Mouse (Mus musculus) intestine, embryonic 16.5 days (tissue): ENCODE results near the gene Btbd9. TPM values are rescaled to one million over a fixed set of nuclear protein-coding genes. Genes with fewer than 3 reads are reported as not detected.

ENCODE experiments used
- ATAC-seq: fragments of 200-750 bp; cut with Nextera tagmentation; 2 replicates; pipeline ENCODE4 v1.8.0; 2017; ENCODE audit warnings: moderate TSS enrichment, moderate library complexity
- H3K27ac ChIP-seq: fragments of 300-500 bp; sonication (generic); 2 replicates; pipeline ENCODE4 v1.5.1; 2014; ENCODE audit warnings: mild to moderate bottlenecking, low read length
- H3K27me3 ChIP-seq: fragments of 300-500 bp; sonication (generic); replicated peaks from 2 replicates; pipeline ENCODE4 v1.6.1; 2014; ENCODE audit warnings: low read length, control low read depth, mixed read lengths; ENCODE audit not compliant: control insufficient read depth, insufficient read depth
- H3K36me3 ChIP-seq: fragments of 300-500 bp; sonication (generic); 2 replicates; pipeline ENCODE4 v1.6.1; 2014; ENCODE audit warnings: low read length, control low read depth; ENCODE audit not compliant: control insufficient read depth, insufficient read depth
- H3K4me1 ChIP-seq: fragments of 300-500 bp; sonication (generic); 2 replicates; pipeline ENCODE4 v1.6.1; 2014; ENCODE audit warnings: low read length, control low read depth, mixed read lengths; ENCODE audit not compliant: control insufficient read depth, insufficient read depth
- H3K4me2 ChIP-seq: fragments of 300-500 bp; sonication (generic); 2 replicates; pipeline ENCODE4 v1.6.1; 2014; ENCODE audit warnings: low read depth, low read length, control low read depth
- H3K4me3 ChIP-seq: fragments of 300-500 bp; sonication (generic); 2 replicates; pipeline ENCODE4 v1.5.1; 2014; ENCODE audit warnings: mild to moderate bottlenecking, low read length
- H3K9ac ChIP-seq: fragments of 300-500 bp; sonication (generic); 2 replicates; pipeline ENCODE4 v1.6.1; 2014; ENCODE audit warnings: low read depth, low read length
- H3K9me3 ChIP-seq: fragments of 300-500 bp; sonication (generic); 2 replicates; pipeline ENCODE4 v1.6.1; 2016; ENCODE audit warnings: low read length, control low read depth; ENCODE audit not compliant: control insufficient read depth
- WGBS: fragments of 180-500 bp; shearing (Covaris S2); extraction: QIAGEN DNeasy Blood & Tissue Kit; methylation state at CpG from one replicate; pipeline ENCODE4 v1.1.7; 2014; 5-methylcytosine and 5-hydroxymethylcytosine counted together
- polyA plus RNA-seq: library from polyadenylated mRNA; unstranded; fragments of >200 nt; fragmentation: Nextera tagmentation; extraction: Ambion mirVana; gene quantifications from 2 replicates; pipeline ENCODE4 v1.2.1, GENCODE M21; 2015

The Btbd9 gene
- polyA plus RNA-seq, 1 experiment from 2014 or later = 51.6 TPM

DNA sequence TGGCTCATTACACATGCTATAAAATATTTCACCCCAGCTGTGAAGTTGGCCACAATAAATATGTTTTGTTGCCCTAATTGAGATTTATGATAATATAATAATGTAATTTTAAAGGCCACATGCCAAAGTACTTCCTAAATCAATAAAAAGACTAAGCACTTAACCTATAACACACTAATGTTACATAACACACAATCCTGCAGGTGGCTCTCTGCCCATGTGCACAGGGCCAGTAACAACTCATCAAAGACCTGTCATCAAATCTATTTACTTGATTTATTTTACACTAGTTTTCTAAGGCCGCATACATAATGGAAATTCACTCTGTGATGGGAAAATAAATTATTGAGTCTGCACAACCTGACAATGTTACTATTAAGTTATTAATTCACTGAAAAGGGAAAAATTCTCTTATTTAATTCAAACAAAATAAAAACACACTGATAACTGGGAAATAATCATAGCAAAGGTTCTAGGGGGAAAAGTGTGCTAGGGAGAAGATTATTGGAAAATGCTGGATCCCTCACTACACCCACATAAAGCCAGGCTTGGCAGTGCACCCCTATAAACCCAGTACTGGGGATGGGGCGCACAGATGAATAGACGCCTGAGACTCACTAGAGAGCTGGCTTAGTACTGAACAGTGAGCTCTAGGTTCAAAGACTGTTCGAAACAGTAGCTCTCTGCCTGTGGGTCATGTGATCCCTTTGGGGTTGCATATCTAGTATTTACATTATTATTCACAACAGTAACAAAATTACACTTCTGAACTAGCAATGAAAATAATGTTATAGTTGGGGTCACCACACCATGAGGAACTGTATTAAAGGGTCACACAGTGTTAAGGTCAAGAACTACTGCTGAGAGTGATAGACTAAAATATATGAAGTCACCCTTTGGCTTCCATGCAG is 23.0 kb downstream of the Btbd9 start:
- Histone ChIP-seq H3K4me1 (peaks cover 6% of the 10 kb centered on the region; the same call in 1 of the 2 replicates), H3K4me2 (no peak overlapping the region), H3K27me3 (no peaks in the 10 kb centered on the region), H3K9me3 (no peaks in the 10 kb centered on the region), H3K9ac (no peak overlapping the region), H3K36me3 (no peaks in the 10 kb centered on the region), H3K27ac (no peak overlapping the region), H3K4me3 (no peak overlapping the region)
- ATAC-seq = no peak
- WGBS = 85% methylated on average over 4 of the region's 4 CpGs

DNA sequence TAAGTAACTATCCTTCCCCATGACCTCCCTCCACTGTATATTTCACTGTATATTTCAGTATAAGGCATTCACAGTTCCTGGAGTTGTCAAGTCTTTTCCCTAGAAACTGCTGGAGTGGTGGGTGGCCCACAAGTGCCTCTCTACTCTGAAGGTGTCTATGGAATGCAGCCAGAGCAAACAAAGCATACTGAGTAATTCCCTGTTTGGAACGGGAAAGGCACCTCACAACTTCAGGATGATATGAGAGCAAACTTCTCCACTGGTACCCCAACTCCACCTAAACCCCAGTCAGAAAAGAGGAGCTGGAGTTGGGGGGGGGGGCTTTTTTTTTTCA is 25.5 kb downstream of the Btbd9 start:
- Histone ChIP-seq H3K9me3 (no peaks in the 10 kb centered on the region), H3K4me3 (no peak overlapping the region), H3K36me3 (no peaks in the 10 kb centered on the region), H3K27ac (no peak overlapping the region), H3K9ac (no peak overlapping the region), H3K4me1 (peaks cover 6% of the 10 kb centered on the region; the same call in 1 of the 2 replicates), H3K4me2 (no peak overlapping the region), H3K27me3 (no peaks in the 10 kb centered on the region)
- 20% methylated on average over 1 of the region's 1 CpGs for WGBS
- no peak for ATAC-seq

DNA sequence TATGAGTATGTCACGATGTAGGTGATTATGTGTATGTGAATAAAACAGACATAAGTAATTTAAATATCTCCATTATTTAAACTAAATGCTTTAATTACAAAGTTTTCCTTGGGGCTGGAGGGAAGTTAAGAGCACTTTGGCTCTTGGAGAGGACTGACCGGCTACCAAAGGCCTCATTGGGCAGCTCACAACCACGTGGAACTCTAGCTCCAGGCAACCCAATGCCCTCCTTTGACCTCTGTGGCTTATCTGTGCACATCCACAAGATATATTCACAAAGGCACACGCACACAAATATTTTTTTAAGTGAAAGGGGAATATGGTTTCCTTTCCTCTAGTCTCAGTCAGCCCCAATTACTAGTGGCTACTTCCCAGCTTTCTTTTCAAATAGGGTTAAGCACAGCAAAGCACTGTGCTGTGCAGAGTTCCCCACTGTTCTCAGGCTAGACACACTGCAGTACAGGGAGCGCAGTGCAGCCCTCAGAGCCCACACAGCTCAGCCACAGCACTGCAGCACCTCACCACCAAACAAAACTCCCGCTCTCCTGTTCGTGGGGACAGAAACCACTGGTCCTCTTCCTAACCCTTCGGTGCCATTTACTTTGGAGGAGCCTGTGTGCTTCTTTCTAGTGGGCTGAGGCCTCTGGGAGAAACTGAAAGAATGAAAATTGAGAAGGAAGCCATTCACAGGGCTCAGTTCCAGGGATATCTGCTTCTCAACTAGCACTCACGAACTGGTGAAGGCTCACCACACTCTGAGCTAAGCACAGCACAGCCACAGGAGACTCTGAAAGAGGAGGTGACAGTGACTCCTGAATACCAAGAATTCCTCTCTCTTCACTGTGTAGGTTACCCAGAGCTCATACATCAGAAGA is 26.2 kb downstream of the Btbd9 start:
- Histone ChIP-seq H3K9ac (no peak overlapping the region), H3K27ac (peak overlapping the region; percentile 27; the same call in 1 of the 2 replicates)
- no peak for ATAC-seq

DNA sequence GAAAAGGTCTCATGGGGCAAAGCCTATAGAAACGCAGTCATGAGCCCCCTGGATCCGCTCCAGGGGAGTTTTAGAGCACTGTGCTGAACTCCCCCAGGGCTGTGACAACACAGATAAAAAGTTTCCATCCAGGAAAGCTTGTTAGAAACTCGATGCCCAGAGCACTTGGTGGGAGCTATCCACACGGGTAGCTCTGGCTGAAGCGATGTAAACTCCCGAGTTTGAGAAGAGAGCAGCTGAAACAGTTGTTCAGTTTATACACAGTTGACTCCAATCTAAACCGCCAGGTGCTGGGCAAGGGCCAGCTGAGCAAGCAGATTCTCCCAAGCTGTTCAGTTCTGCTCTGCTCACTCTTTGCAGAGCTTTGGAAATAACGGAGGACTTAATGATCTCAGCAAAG is 37.2 kb downstream of the Btbd9 start:
- H3K9ac ChIP-seq = no peak overlapping the region
- no peaks in the 10 kb centered on the region for H3K27me3 ChIP-seq
- H3K27ac ChIP-seq = no peak overlapping the region
- no peak for ATAC-seq
- peaks cover 7% of the 10 kb centered on the region; the same call in 1 of the 2 replicates for H3K4me1 ChIP-seq
- H3K4me2 ChIP-seq = no peak overlapping the region
- H3K36me3 ChIP-seq = no peaks in the 10 kb centered on the region
- WGBS = 30% methylated on average over 8 of the region's 8 CpGs
- H3K9me3 ChIP-seq = no peaks in the 10 kb centered on the region
- H3K4me3 ChIP-seq = no peak overlapping the region

More for the DNA sequence above, 26.2 kb downstream of the Btbd9 start:
- Histone ChIP-seq H3K4me2 (no peak overlapping the region), H3K4me3 (no peak overlapping the region), H3K4me1 (peaks cover 6% of the 10 kb centered on the region; the same call in 1 of the 2 replicates), H3K27me3 (no peaks in the 10 kb centered on the region), H3K9me3 (no peaks in the 10 kb centered on the region), H3K36me3 (no peaks in the 10 kb centered on the region)
- 56% methylated on average over 9 of the region's 9 CpGs for WGBS

DNA sequence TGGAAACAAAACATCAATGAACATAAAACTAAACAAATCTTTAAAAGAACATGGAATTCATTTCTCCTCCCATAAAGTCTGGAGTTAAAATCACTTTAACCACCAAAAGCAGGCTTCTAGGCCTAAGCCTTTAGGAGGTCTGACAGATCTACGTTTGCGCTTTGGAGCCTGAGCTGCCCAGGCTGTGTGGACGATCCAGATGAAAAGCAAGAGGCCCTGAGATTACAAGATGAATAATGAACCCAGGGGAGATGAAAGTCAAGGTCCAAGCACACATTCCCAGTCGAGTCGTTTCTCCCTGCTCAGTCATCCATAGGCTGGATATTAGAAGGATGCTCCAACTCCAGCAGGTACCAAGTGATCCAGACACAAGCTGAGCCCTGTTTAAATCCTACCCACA is 39.6 kb downstream of the Btbd9 start:
- no peak for ATAC-seq
- no peaks in the 10 kb centered on the region for H3K9me3 ChIP-seq
- H3K36me3 ChIP-seq = no peaks in the 10 kb centered on the region
- no peak overlapping the region for H3K4me2 ChIP-seq
- no peak overlapping the region for H3K9ac ChIP-seq
- WGBS = 65% methylated on average over 5 of the region's 5 CpGs
- H3K4me1 ChIP-seq = peaks cover 7% of the 10 kb centered on the region; the same call in 1 of the 2 replicates
- H3K27ac ChIP-seq = no peak overlapping the region
- no peak overlapping the region for H3K4me3 ChIP-seq
- no peaks in the 10 kb centered on the region for H3K27me3 ChIP-seq

DNA sequence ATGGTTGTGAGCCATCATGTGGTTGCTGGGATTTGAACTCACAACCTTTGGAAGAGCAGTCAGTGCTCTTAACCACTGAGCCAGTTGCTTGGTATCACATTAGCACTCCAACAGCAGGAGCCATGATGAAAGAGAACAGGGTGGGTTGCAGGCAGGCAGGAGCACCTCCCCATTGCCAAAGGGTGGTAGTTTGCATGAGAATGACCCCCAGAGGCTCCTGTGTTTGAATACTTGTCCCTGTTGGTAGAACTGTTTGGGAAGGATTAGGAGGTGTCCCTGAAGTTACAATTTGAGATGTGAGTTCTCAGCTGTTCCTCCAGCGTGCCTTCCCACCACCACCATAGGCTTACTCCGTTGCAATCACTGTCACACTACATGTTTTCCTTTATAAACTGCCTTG is 43.2 kb downstream of the Btbd9 start:
- Histone ChIP-seq H3K27ac (no peak overlapping the region), H3K4me2 (no peak overlapping the region), H3K9ac (no peak overlapping the region), H3K4me3 (no peak overlapping the region), H3K4me1 (no peaks in the 10 kb centered on the region; the same call in 1 of the 2 replicates), H3K36me3 (no peaks in the 10 kb centered on the region), H3K9me3 (no peaks in the 10 kb centered on the region), H3K27me3 (no peaks in the 10 kb centered on the region)
- no peak for ATAC-seq
- 97% methylated on average over 2 of the region's 2 CpGs for WGBS

DNA sequence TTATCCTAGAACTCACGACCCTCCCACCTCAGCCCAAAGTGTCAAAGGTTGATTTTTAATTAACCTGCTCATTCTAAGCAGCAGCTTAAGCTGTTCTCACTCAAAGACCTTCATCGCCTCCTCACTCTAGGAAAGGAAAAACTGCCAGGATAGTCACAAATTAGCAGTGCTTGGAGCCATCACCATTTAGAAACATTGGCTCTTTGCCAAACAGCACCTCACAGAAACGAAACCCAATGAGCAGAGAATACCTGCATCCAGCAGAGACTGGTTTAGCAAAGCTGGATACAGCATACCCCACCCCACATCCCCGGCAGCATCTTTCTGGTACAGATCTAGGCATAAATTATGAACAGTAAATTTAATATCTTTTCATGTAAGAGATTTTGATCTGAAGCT is 45.7 kb downstream of the Btbd9 start:
- Histone ChIP-seq H3K27me3 (no peaks in the 10 kb centered on the region), H3K9ac (no peak overlapping the region), H3K4me3 (no peak overlapping the region), H3K9me3 (no peaks in the 10 kb centered on the region), H3K36me3 (no peaks in the 10 kb centered on the region), H3K27ac (no peak overlapping the region), H3K4me1 (no peaks in the 10 kb centered on the region; the same call in 1 of the 2 replicates), H3K4me2 (no peak overlapping the region)
- no peak for ATAC-seq
- WGBS = 59% methylated on average over 4 of the region's 4 CpGs

DNA sequence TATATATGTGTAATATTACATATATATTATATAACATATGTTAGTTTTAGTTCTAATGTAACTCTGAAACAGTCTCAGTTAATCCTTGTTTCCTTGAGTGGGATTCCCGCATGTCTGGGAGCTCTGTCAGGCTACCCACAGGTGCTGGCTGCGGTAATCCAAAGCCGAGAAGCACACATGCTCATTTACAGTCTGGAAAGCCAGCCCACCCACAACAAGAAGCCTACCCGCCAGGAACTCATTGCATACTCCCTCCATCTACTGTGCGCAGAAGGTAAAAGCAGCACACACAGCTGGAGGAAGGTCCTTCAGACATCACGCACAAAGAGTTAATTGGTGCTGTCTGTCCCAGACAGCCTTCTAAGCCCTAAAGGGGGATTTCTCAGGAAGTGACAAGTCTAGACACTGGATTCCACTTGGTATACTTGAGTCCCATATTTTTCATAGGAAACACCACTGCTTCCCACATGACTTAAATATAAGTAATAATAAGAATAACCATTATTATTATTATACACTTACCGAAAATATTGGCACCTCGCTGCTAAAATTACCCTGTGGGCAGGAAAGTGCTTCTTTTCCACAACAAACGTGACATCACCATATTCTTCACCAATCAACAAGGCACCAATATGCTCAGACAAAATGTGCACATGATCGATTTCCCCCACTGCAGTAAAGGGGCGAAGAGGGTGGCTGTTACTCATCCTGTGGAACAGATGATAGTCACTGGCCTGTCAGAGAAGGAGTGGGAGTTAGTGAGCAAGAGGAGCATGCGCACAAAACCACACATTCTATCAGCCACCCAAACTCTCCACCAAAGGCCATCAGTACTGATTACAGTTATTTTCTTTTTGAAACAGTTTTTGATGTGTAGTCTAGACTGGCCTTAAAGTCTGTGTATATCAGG is 46.4 kb downstream of the Btbd9 start:
- no peaks in the 10 kb centered on the region; the same call in 1 of the 2 replicates for H3K4me1 ChIP-seq
- no peak overlapping the region for H3K9ac ChIP-seq
- H3K4me2 ChIP-seq = no peak overlapping the region
- no peaks in the 10 kb centered on the region for H3K27me3 ChIP-seq
- 81% methylated on average over 12 of the region's 12 CpGs for WGBS
- H3K4me3 ChIP-seq = no peak overlapping the region
- H3K27ac ChIP-seq = no peak overlapping the region
- no peaks in the 10 kb centered on the region for H3K36me3 ChIP-seq
- ATAC-seq = no peak
- no peaks in the 10 kb centered on the region for H3K9me3 ChIP-seq
